Mouse (Mus musculus) gastrocnemius, postnatal 14 days (tissue): ENCODE measurements around the gene Oxsr1. TPM values are rescaled to one million over a fixed set of nuclear protein-coding genes. Genes with fewer than 3 reads are reported as not detected.
"Not testable (repeated sequence)": the region's sequence is repeated elsewhere in the genome, so short reads cannot be mapped to it uniquely, and the experiment has no call there.

Experiments used
- DNase-seq: peaks from one replicate; pipeline ENCODE4 v3.0.0; 2021; ENCODE audit warnings: mixed read lengths
- intact Hi-C: fragments of 180-260 bp; cut with DNase I; formaldehyde crosslinking; loops from one replicate; pipeline ENCODE4 v1.15.1; 2025; ENCODE audit warnings: low total_unique reads
- total RNA-seq, 2 experiments: library from RNA; stranded (reverse); gene quantifications; 2 replicates each; pipeline ENCODE4 v1.2.3; 2021

Gene Oxsr1
- total RNA-seq, 2 experiments from 2014 or later, result 31.1 to 34.4 TPM

- DNase-seq, result no peak
- intact Hi-C loops, result no loop called here
These were observed 24.5 kb downstream of the Oxsr1 start for GRCm38 (mm10) chr9:119297696-119298095.

GRCm38 (mm10) chr9:119290791-119291190 is 31.4 kb downstream of the Oxsr1 start:
- DNase-seq, result no peak
- intact Hi-C loops, result no loop called here

GRCm38 (mm10) chr9:119280894-119281682 is 41.1 kb downstream of the Oxsr1 start:
- intact Hi-C loops, result no loop called here
- no peak for DNase-seq

GRCm38 (mm10) chr9:119278031-119278430 is 44.2 kb downstream of the Oxsr1 start:
- intact Hi-C loops, result no loop called here
- DNase-seq, result no peak

GRCm38 (mm10) chr9:119276321-119276720 is 45.9 kb downstream of the Oxsr1 start:
- intact Hi-C loops, result no loop called here
- DNase-seq, result peak; percentile 23

GRCm38 (mm10) chr9:119274814-119275213 is 47.4 kb downstream of the Oxsr1 start:
- DNase-seq, intact Hi-C loops: not testable (repeated sequence)

GRCm38 (mm10) chr9:119271496-119271895 is 50.7 kb downstream of the Oxsr1 start:
- intact Hi-C loops, result no loop called here

GRCm38 (mm10) chr9:119268588-119269145 is 53.6 kb downstream of the Oxsr1 start:
- intact Hi-C loops, result no loop called here
- DNase-seq, result no peak

More at GRCm38 (mm10) chr9:119271496-119271895, 50.7 kb downstream of the Oxsr1 start:
- DNase-seq, result no peak

GRCm38 (mm10) chr9:119268120-119268519 is 54.1 kb downstream of the Oxsr1 start:
- intact Hi-C loops, result no loop called here
- no peak for DNase-seq

GRCm38 (mm10) chr9:119266121-119266395 is 56.2 kb downstream of the Oxsr1 start:
- intact Hi-C loops, result not testable (repeated sequence)

GRCm38 (mm10) chr9:119265373-119266120 is 56.7 kb downstream of the Oxsr1 start:
- intact Hi-C loops, DNase-seq: not testable (repeated sequence)

More at GRCm38 (mm10) chr9:119266121-119266395, 56.2 kb downstream of the Oxsr1 start:
- DNase-seq, result not testable (repeated sequence)

- intact Hi-C loops, result no loop called here
- DNase-seq, result no peak
These were observed 59.2 kb downstream of the Oxsr1 start for GRCm38 (mm10) chr9:119263067-119263466.

- no peak for DNase-seq
- intact Hi-C loops, result no loop called here
These were observed 61.4 kb downstream of the Oxsr1 start for GRCm38 (mm10) chr9:119260825-119261224.

- intact Hi-C loops, result no loop called here
- no peak for DNase-seq
These were observed 63.4 kb downstream of the Oxsr1 start for GRCm38 (mm10) chr9:119258785-119259184.

- DNase-seq, result no peak
- intact Hi-C loops, result no loop called here
These were observed 64.1 kb downstream of the Oxsr1 start for GRCm38 (mm10) chr9:119258128-119258527.

- no peak for DNase-seq
- intact Hi-C loops, result no loop called here
These were observed 66.1 kb downstream of the Oxsr1 start for GRCm38 (mm10) chr9:119256161-119256560.

- intact Hi-C loops, result no loop called here
- DNase-seq, result no peak
These were observed 67.1 kb downstream of the Oxsr1 start for GRCm38 (mm10) chr9:119255096-119255495.

GRCm38 (mm10) chr9:119254187-119254586 is 68.0 kb downstream of the Oxsr1 start:
- intact Hi-C loops, result no loop called here

GRCm38 (mm10) chr9:119247996-119248395 is 74.2 kb downstream of the Oxsr1 start:
- intact Hi-C loops, result no loop called here
- no peak for DNase-seq

More at GRCm38 (mm10) chr9:119254187-119254586, 68.0 kb downstream of the Oxsr1 start:
- DNase-seq, result no peak

- DNase-seq, result peak; percentile 34
- intact Hi-C loops, result no loop called here
These were observed 75.4 kb downstream of the Oxsr1 start for GRCm38 (mm10) chr9:119246826-119247225.
